Comparison of ENCODE assay signal across 14 mouse cellular contexts in genomic region chr2:138897101-138897500, GRCm38 (mm10).
DNase-seq lines count a peak whose midpoint lies in the region; ATAC-seq lines count a peak whose summit lies in the region.
"Had no signal": no experiment of that assay in that cellular context is flagged by ENCODE, and none has a peak within 500 bp of the region (broad histone marks: within the 10 kb centered on the region; RNA-seq: fewer than 3 reads in every experiment).

No protein-coding gene starts in this region.

- no peaks in the 10 kb centered on the region for H3K9me3 ChIP-seq in midbrain, embryonic 11.5 days (ENCODE audit: control insufficient read depth, low read length)
- H3K9me3 ChIP-seq in midbrain, embryonic 10.5 days (replicated peaks): no peaks in the 10 kb centered on the region
- H3K9me3 ChIP-seq in forebrain, embryonic 13.5 days (replicated peaks): no peaks in the 10 kb centered on the region
- H3K9me3 ChIP-seq: heart, embryonic 12.5 days; hindbrain, embryonic 12.5 days had no signal

- WGBS in midbrain, embryonic 11.5 days: 7% methylated on average over 3 of the region's 3 CpGs
- 10% methylated on average over 3 of the region's 3 CpGs for WGBS in midbrain, embryonic 10.5 days
- WGBS in forebrain, embryonic 13.5 days: 0% methylated on average over 3 of the region's 3 CpGs

- no peak for DNase-seq in midbrain, embryonic 11.5 days (ENCODE audit: low spot score, missing footprints)
- DNase-seq in midbrain, embryonic 10.5 days (ENCODE audit: low spot score): no peak
- peak; percentile 4 to 15 for DNase-seq in layer of hippocampus, postnatal 10 days (ENCODE audit: low spot score in 2 of 2)
- DNase-seq in urinary bladder, adult 18-20 months (ENCODE audit: low spot score in 2 of 2): no peak
- no peak for DNase-seq in liver
- DNase-seq in adrenal gland, adult 2 months: no peak
- DNase-seq: gastrocnemius, postnatal 25 days; kidney, adult 8-10 months; right cerebral cortex, postnatal 14 days; thymus, postnatal 4 days had no signal

- H3K4me1 ChIP-seq in midbrain, embryonic 11.5 days (ENCODE audit: control insufficient read depth, insufficient read depth, low read length): 0 out of 2 replicates have a peak, but pooled peaks cover 2% of the 10 kb centered on the region
- peaks cover 9% of the 10 kb centered on the region for H3K4me1 ChIP-seq in midbrain, embryonic 10.5 days
- H3K4me1 ChIP-seq in forebrain, embryonic 13.5 days: peaks cover 12% of the 10 kb centered on the region
- H3K4me1 ChIP-seq: heart, embryonic 12.5 days; hindbrain, embryonic 12.5 days had no signal

- no peak overlapping the region for H3K27ac ChIP-seq in midbrain, embryonic 11.5 days (ENCODE audit: low read depth, low read length)
- H3K27ac ChIP-seq in midbrain, embryonic 10.5 days (replicated peaks): no peak overlapping the region
- no peak overlapping the region for H3K27ac ChIP-seq in forebrain, embryonic 13.5 days
- H3K27ac ChIP-seq: hindbrain, embryonic 12.5 days; left cerebral cortex, adult 2 months had no signal

- no peak overlapping the region for H3K4me3 ChIP-seq in midbrain, embryonic 11.5 days (ENCODE audit: low read depth, low read length)
- no peak overlapping the region for H3K4me3 ChIP-seq in midbrain, embryonic 10.5 days
- H3K4me3 ChIP-seq in forebrain, embryonic 13.5 days: no peak overlapping the region
- H3K4me3 ChIP-seq: heart, embryonic 12.5 days; hindbrain, embryonic 12.5 days; left cerebral cortex, adult 2 months had no signal

- H3K27me3 ChIP-seq in midbrain, embryonic 11.5 days (ENCODE audit: control insufficient read depth, insufficient read depth, low read length): no peaks in the 10 kb centered on the region
- peaks cover 5% of the 10 kb centered on the region; the same call in 1 of the 2 replicates for H3K27me3 ChIP-seq in midbrain, embryonic 10.5 days (ENCODE audit: low read depth, poor library complexity, severe bottlenecking)
- peaks cover 41% of the 10 kb centered on the region for H3K27me3 ChIP-seq in forebrain, embryonic 13.5 days
- H3K27me3 ChIP-seq: heart, embryonic 12.5 days; hindbrain, embryonic 12.5 days had no signal

- 0 out of 2 replicates have a peak, but pooled peaks have one; percentile 54 for ATAC-seq in midbrain, embryonic 11.5 days (ENCODE audit: low FRiP score)
- ATAC-seq in forebrain, embryonic 13.5 days: peak; percentile 88

- H3K4me2 ChIP-seq in midbrain, embryonic 11.5 days: no peak overlapping the region; the same call in 1 of the 2 replicates
- peak overlapping the region; percentile 33 for H3K4me2 ChIP-seq in forebrain, embryonic 13.5 days
- H3K4me2 ChIP-seq: heart, embryonic 12.5 days; hindbrain, embryonic 12.5 days had no signal

- H3K9ac ChIP-seq in midbrain, embryonic 11.5 days (ENCODE audit: low read length): no peak overlapping the region
- no peak overlapping the region for H3K9ac ChIP-seq in forebrain, embryonic 13.5 days
- H3K9ac ChIP-seq: heart, embryonic 12.5 days; hindbrain, embryonic 12.5 days had no signal

- H3K36me3 ChIP-seq in midbrain, embryonic 11.5 days (ENCODE audit: control insufficient read depth, insufficient read depth, low read length): no peaks in the 10 kb centered on the region
- H3K36me3 ChIP-seq in midbrain, embryonic 10.5 days: no peaks in the 10 kb centered on the region
- H3K36me3 ChIP-seq in forebrain, embryonic 13.5 days (ENCODE audit: poor library complexity, severe bottlenecking): no peaks in the 10 kb centered on the region
- H3K36me3 ChIP-seq: heart, embryonic 12.5 days; hindbrain, embryonic 12.5 days had no signal

Comparison
In these comparisons a context has a peak if more than half of its experiments do, and no peak if none do; other contexts are left out.
1. DNase-seq: peak in layer of hippocampus, postnatal 10 days (2 of 2); none in midbrain, embryonic 11.5 days (single experiment), midbrain, embryonic 10.5 days (single experiment), urinary bladder, adult 18-20 months (0 of 2), liver (single experiment) and adrenal gland, adult 2 months (single experiment).